Mouse (Mus musculus) forebrain, embryonic 13.5 days (tissue): ENCODE data around the gene Smarcc2. TPM values are rescaled to one million over a fixed set of nuclear protein-coding genes. Genes with fewer than 3 reads are reported as not detected.

Experiments
- ATAC-seq: fragments of 200-750 bp; cut with Nextera tagmentation; 2 replicates; pipeline ENCODE4 v1.8.0; 2017
- H3K27ac ChIP-seq: fragments of 300-500 bp; sonication (generic); 2 replicates; pipeline ENCODE4 v1.5.1; 2015; ENCODE audit warnings: inconsistent platforms, mild to moderate bottlenecking, moderate library complexity
- H3K27me3 ChIP-seq: fragments of 300-500 bp; sonication (generic); 2 replicates; pipeline ENCODE4 v1.6.1; 2015; ENCODE audit warnings: mild to moderate bottlenecking, inconsistent platforms
- H3K36me3 ChIP-seq: fragments of 300-500 bp; sonication (generic); 2 replicates; pipeline ENCODE4 v1.6.1; 2015; ENCODE audit warnings: mild to moderate bottlenecking, inconsistent platforms; ENCODE audit not compliant: poor library complexity, severe bottlenecking
- H3K4me1 ChIP-seq: fragments of 300-500 bp; sonication (generic); 2 replicates; pipeline ENCODE4 v1.6.1; 2015; ENCODE audit warnings: inconsistent platforms
- H3K4me2 ChIP-seq: fragments of 300-500 bp; sonication (generic); 2 replicates; pipeline ENCODE4 v1.6.1; 2015; ENCODE audit warnings: inconsistent platforms, mild to moderate bottlenecking, moderate library complexity
- H3K4me3 ChIP-seq: fragments of 300-500 bp; sonication (generic); 2 replicates; pipeline ENCODE4 v1.5.1; 2015; ENCODE audit warnings: mild to moderate bottlenecking, inconsistent platforms
- H3K9ac ChIP-seq: fragments of 300-500 bp; sonication (generic); 2 replicates; pipeline ENCODE4 v1.6.1; 2015; ENCODE audit warnings: mild to moderate bottlenecking, inconsistent platforms
- H3K9me3 ChIP-seq: fragments of 300-500 bp; sonication (generic); replicated peaks from 2 replicates; pipeline ENCODE4 v1.6.1; 2016; ENCODE audit warnings: inconsistent platforms
- WGBS: fragments of 180-500 bp; shearing (Covaris S2); methylation state at CpG from one replicate; pipeline ENCODE4 v1.1.7; 2015; 5-methylcytosine and 5-hydroxymethylcytosine counted together
- polyA plus RNA-seq: library from polyadenylated mRNA; unstranded; fragments of >200 nt; fragmentation: Nextera tagmentation; extraction: Ambion mirVana; gene quantifications from 2 replicates; pipeline ENCODE4 v1.2.1, GENCODE M21; 2015

Smarcc2 gene
- polyA plus RNA-seq, 1 experiment from 2014 or later = 166 TPM

- no peak overlapping the region for H3K4me3 ChIP-seq
- peaks cover 6% of the 10 kb centered on the region; the same call in 1 of the 2 replicates for H3K36me3 ChIP-seq
- H3K27me3 ChIP-seq = no peaks in the 10 kb centered on the region
- ATAC-seq = no peak
- no peak overlapping the region for H3K4me2 ChIP-seq
- H3K9me3 ChIP-seq = no peaks in the 10 kb centered on the region
- no peak overlapping the region for H3K27ac ChIP-seq
- H3K9ac ChIP-seq = no peak overlapping the region
- WGBS = 91% methylated on average over 9 of the region's 9 CpGs
- no peaks in the 10 kb centered on the region for H3K4me1 ChIP-seq
Observed at GRCm38 (mm10) chr10:128509203-128509602, 50.2 kb downstream of the Smarcc2 start.

GRCm38 (mm10) chr10:128509831-128510230 lies 50.8 kb downstream of the Smarcc2 start:
- no peak overlapping the region for H3K4me2 ChIP-seq
- no peak overlapping the region for H3K9ac ChIP-seq
- 0 out of 2 replicates have a peak, but pooled peaks cover under 1% of the 10 kb centered on the region for H3K27me3 ChIP-seq
- H3K9me3 ChIP-seq = no peaks in the 10 kb centered on the region
- peaks cover 6% of the 10 kb centered on the region; the same call in 1 of the 2 replicates for H3K36me3 ChIP-seq
- 79% methylated on average over 4 of the region's 4 CpGs for WGBS
- no peak overlapping the region for H3K27ac ChIP-seq
- ATAC-seq = no peak
- H3K4me3 ChIP-seq = no peak overlapping the region
- no peaks in the 10 kb centered on the region for H3K4me1 ChIP-seq

GRCm38 (mm10) chr10:128510301-128510700 lies 51.3 kb downstream of the Smarcc2 start:
- Histone ChIP-seq H3K27ac (no peak overlapping the region), H3K4me1 (no peaks in the 10 kb centered on the region), H3K9ac (no peak overlapping the region), H3K9me3 (no peaks in the 10 kb centered on the region), H3K36me3 (peaks cover 6% of the 10 kb centered on the region; the same call in 1 of the 2 replicates), H3K4me2 (no peak overlapping the region), H3K27me3 (peaks cover 6% of the 10 kb centered on the region), H3K4me3 (no peak overlapping the region)
- ATAC-seq = no peak
- 88% methylated on average over 11 of the region's 11 CpGs for WGBS

- H3K27ac ChIP-seq = no peak overlapping the region
Observed at GRCm38 (mm10) chr10:128511189-128511588, 52.1 kb downstream of the Smarcc2 start.

GRCm38 (mm10) chr10:128511761-128512160 lies 52.7 kb downstream of the Smarcc2 start:
- WGBS = 84% methylated on average over 12 of the region's 12 CpGs
- Histone ChIP-seq H3K4me2 (no peak overlapping the region), H3K4me3 (no peak overlapping the region), H3K36me3 (peaks cover 6% of the 10 kb centered on the region; the same call in 1 of the 2 replicates), H3K9ac (no peak overlapping the region), H3K27ac (no peak overlapping the region), H3K9me3 (no peaks in the 10 kb centered on the region), H3K27me3 (peaks cover 20% of the 10 kb centered on the region), H3K4me1 (no peaks in the 10 kb centered on the region)
- no peak for ATAC-seq

More at GRCm38 (mm10) chr10:128511189-128511588, 52.1 kb downstream of the Smarcc2 start:
- H3K27me3 ChIP-seq = peaks cover 14% of the 10 kb centered on the region
- H3K9me3 ChIP-seq = no peaks in the 10 kb centered on the region
- H3K4me1 ChIP-seq = no peaks in the 10 kb centered on the region
- H3K4me3 ChIP-seq = no peak overlapping the region
- no peak overlapping the region for H3K4me2 ChIP-seq
- H3K9ac ChIP-seq = no peak overlapping the region
- WGBS = 88% methylated on average over 9 of the region's 9 CpGs
- peaks cover 6% of the 10 kb centered on the region; the same call in 1 of the 2 replicates for H3K36me3 ChIP-seq
- ATAC-seq = no peak

- Histone ChIP-seq H3K36me3 (peaks cover 6% of the 10 kb centered on the region; the same call in 1 of the 2 replicates), H3K27ac (no peak overlapping the region), H3K4me2 (no peak overlapping the region), H3K27me3 (peaks cover 35% of the 10 kb centered on the region), H3K9ac (no peak overlapping the region), H3K4me3 (no peak overlapping the region), H3K9me3 (no peaks in the 10 kb centered on the region), H3K4me1 (no peaks in the 10 kb centered on the region)
- no peak for ATAC-seq
- 80% methylated on average over 4 of the region's 4 CpGs for WGBS
Observed at GRCm38 (mm10) chr10:128515044-128515443, 56.0 kb downstream of the Smarcc2 start.

GRCm38 (mm10) chr10:128516029-128516428 lies 57.0 kb downstream of the Smarcc2 start:
- Histone ChIP-seq H3K27ac (no peak overlapping the region), H3K27me3 (peaks cover 35% of the 10 kb centered on the region), H3K4me1 (no peaks in the 10 kb centered on the region), H3K36me3 (peaks cover 6% of the 10 kb centered on the region; the same call in 1 of the 2 replicates), H3K9me3 (no peaks in the 10 kb centered on the region), H3K9ac (no peak overlapping the region; the same call in 1 of the 2 replicates), H3K4me3 (no peak overlapping the region), H3K4me2 (no peak overlapping the region; the same call in 1 of the 2 replicates)
- 12% methylated on average over 20 of the region's 20 CpGs for WGBS
- ATAC-seq = no peak

- peaks cover 35% of the 10 kb centered on the region for H3K27me3 ChIP-seq
- 20% methylated on average over 6 of the region's 6 CpGs for WGBS
Observed at GRCm38 (mm10) chr10:128516677-128517076, 57.6 kb downstream of the Smarcc2 start.

GRCm38 (mm10) chr10:128518833-128519232 lies 59.8 kb downstream of the Smarcc2 start:
- Histone ChIP-seq H3K4me1 (no peaks in the 10 kb centered on the region), H3K9ac (no peak overlapping the region), H3K4me2 (no peak overlapping the region), H3K36me3 (no peaks in the 10 kb centered on the region; the same call in 1 of the 2 replicates), H3K4me3 (no peak overlapping the region), H3K9me3 (no peaks in the 10 kb centered on the region), H3K27me3 (peaks cover 52% of the 10 kb centered on the region), H3K27ac (no peak overlapping the region)
- 66% methylated on average over 7 of the region's 7 CpGs for WGBS
- no peak for ATAC-seq

More at GRCm38 (mm10) chr10:128516677-128517076, 57.6 kb downstream of the Smarcc2 start:
- H3K4me2 ChIP-seq = no peak overlapping the region
- H3K4me1 ChIP-seq = no peaks in the 10 kb centered on the region
- H3K9ac ChIP-seq = no peak overlapping the region
- H3K27ac ChIP-seq = no peak overlapping the region
- H3K9me3 ChIP-seq = no peaks in the 10 kb centered on the region
- no peak overlapping the region for H3K4me3 ChIP-seq
- H3K36me3 ChIP-seq = peaks cover 3% of the 10 kb centered on the region; the same call in 1 of the 2 replicates
- ATAC-seq = no peak

- Histone ChIP-seq H3K9me3 (no peaks in the 10 kb centered on the region), H3K4me1 (peaks cover 16% of the 10 kb centered on the region; the same call in 1 of the 2 replicates), H3K27me3 (peaks cover 56% of the 10 kb centered on the region), H3K36me3 (no peaks in the 10 kb centered on the region; the same call in 1 of the 2 replicates), H3K27ac (no peak overlapping the region), H3K9ac (no peak overlapping the region), H3K4me2 (no peak overlapping the region), H3K4me3 (no peak overlapping the region)
- WGBS = 84% methylated on average over 16 of the region's 16 CpGs
- ATAC-seq = no peak
Observed at GRCm38 (mm10) chr10:128520591-128520990, 61.5 kb downstream of the Smarcc2 start.

- H3K27me3 ChIP-seq = peaks cover 44% of the 10 kb centered on the region
- H3K4me3 ChIP-seq = no peak overlapping the region
- no peaks in the 10 kb centered on the region for H3K9me3 ChIP-seq
- no peak for ATAC-seq
- H3K27ac ChIP-seq = no peak overlapping the region
- no peaks in the 10 kb centered on the region; the same call in 1 of the 2 replicates for H3K36me3 ChIP-seq
- no peak overlapping the region for H3K9ac ChIP-seq
- 74% methylated on average over 6 of the region's 6 CpGs for WGBS
- H3K4me1 ChIP-seq = peaks cover 24% of the 10 kb centered on the region
- no peak overlapping the region for H3K4me2 ChIP-seq
Observed at GRCm38 (mm10) chr10:128522351-128522750, 63.3 kb downstream of the Smarcc2 start.

GRCm38 (mm10) chr10:128524111-128524731 lies 65.2 kb downstream of the Smarcc2 start:
- Histone ChIP-seq H3K27ac (no peak overlapping the region), H3K9ac (peak overlapping the region; percentile 69), H3K9me3 (no peaks in the 10 kb centered on the region), H3K4me2 (peak overlapping the region; percentile 98), H3K36me3 (no peaks in the 10 kb centered on the region), H3K4me3 (peak overlapping the region; percentile 64), H3K4me1 (peaks cover 24% of the 10 kb centered on the region), H3K27me3 (peaks cover 46% of the 10 kb centered on the region)
- WGBS = 11% methylated on average over 11 of the region's 11 CpGs
- no peak for ATAC-seq
